Mouse (Mus musculus) ovary, adult 2 months (tissue): ENCODE measurements around the gene Gtf2ird2. TPM values are rescaled to one million over a fixed set of nuclear protein-coding genes. Genes with fewer than 3 reads are reported as not detected.

Experiments used
- polyA plus RNA-seq: library from polyadenylated mRNA; depleted of rRNA; stranded (reverse); fragments of >200 nt; gene quantifications from 2 replicates; pipeline ENCODE4 v1.2.3, GENCODE M21; 2012; rRNA removed

Gtf2ird2 gene
- polyA plus RNA-seq, result 11.5 and 12.8 TPM in 2 replicates

GRCm38 (mm10) chr5:134183880-134184808, at the start of gene Gtf2ird2:
Gene Gtf2ird2 (plus strand): TSS chr5:134184019.

GRCm38 (mm10) chr5:134176169-134176881, 7.5 kb upstream of the Gtf2ird2 start, which contains the start of gene Rcc1l:
Gene Rcc1l (minus strand): TSS chr5:134176774.

GRCm38 (mm10) chr5:134229391-134229790, 45.6 kb downstream of the Gtf2ird2 start, which contains the start of gene Ncf1:
Gene Ncf1 (minus strand): TSS chr5:134229625.

Other genes starting within 250 kb of the Gtf2ird2 start
- gene Castor2, start 84.3 kb upstream of the Gtf2ird2 start, polyA plus RNA-seq, result 6.0 and 9.3 TPM in 2 replicates
- gene Rcc1l, start 7.2 kb upstream of the Gtf2ird2 start, polyA plus RNA-seq, result 28.2 and 30.8 TPM in 2 replicates
- gene Ncf1, start 45.6 kb downstream of the Gtf2ird2 start, polyA plus RNA-seq, result 9.5 and 10.6 TPM in 2 replicates
- gene Gtf2i, start 130.7 kb downstream of the Gtf2ird2 start, polyA plus RNA-seq, result 86.9 and 123 TPM in 2 replicates